Mouse (Mus musculus) urinary bladder, postnatal 14 days (tissue): Measurements from ENCODE around the gene Ppfibp2.

ENCODE experiments used
- DNase-seq: peaks from one replicate; pipeline ENCODE4 v3.0.0; 2021; ENCODE audit warnings: low spot score

Gene Ppfibp2

GRCm38 (mm10) chr7:107702461-107703380 lies 107.7 kb downstream of the Ppfibp2 start:
- DNase-seq: no peak

GRCm38 (mm10) chr7:107705941-107706340 lies 110.9 kb downstream of the Ppfibp2 start:
- DNase-seq: peak; percentile 66

GRCm38 (mm10) chr7:107707650-107708049 lies 112.6 kb downstream of the Ppfibp2 start:
- peak; percentile 42 for DNase-seq

GRCm38 (mm10) chr7:107708491-107709112 lies 113.6 kb downstream of the Ppfibp2 start:
- DNase-seq: peak; percentile 84

GRCm38 (mm10) chr7:107712743-107713142 lies 117.7 kb downstream of the Ppfibp2 start:
- DNase-seq: no peak

- DNase-seq: no peak
These were observed 119.1 kb downstream of the Ppfibp2 start for GRCm38 (mm10) chr7:107714067-107714466.

- DNase-seq: no peak
These were observed 125.8 kb downstream of the Ppfibp2 start for GRCm38 (mm10) chr7:107720771-107721170.

GRCm38 (mm10) chr7:107722536-107722935 lies 127.5 kb downstream of the Ppfibp2 start:
- DNase-seq: no peak

GRCm38 (mm10) chr7:107727538-107727937 lies 132.5 kb downstream of the Ppfibp2 start:
- DNase-seq: no peak

- DNase-seq: no peak
These were observed 135.6 kb downstream of the Ppfibp2 start for GRCm38 (mm10) chr7:107730587-107730986.

GRCm38 (mm10) chr7:107733162-107733561 lies 138.2 kb downstream of the Ppfibp2 start:
- no peak for DNase-seq

- DNase-seq: no peak
These were observed 143.7 kb downstream of the Ppfibp2 start for GRCm38 (mm10) chr7:107738726-107739125.

GRCm38 (mm10) chr7:107742963-107743465 lies 148.0 kb downstream of the Ppfibp2 start:
- DNase-seq: no peak

GRCm38 (mm10) chr7:107744454-107744853 lies 149.4 kb downstream of the Ppfibp2 start:
- no peak for DNase-seq

- no peak for DNase-seq
These were observed 150.1 kb downstream of the Ppfibp2 start for GRCm38 (mm10) chr7:107745111-107745510.

- no peak for DNase-seq
These were observed 151.0 kb downstream of the Ppfibp2 start for GRCm38 (mm10) chr7:107746036-107746435.

- no peak for DNase-seq
These were observed 152.5 kb downstream of the Ppfibp2 start for GRCm38 (mm10) chr7:107747476-107747875.

GRCm38 (mm10) chr7:107747954-107748353 lies 152.9 kb downstream of the Ppfibp2 start:
- peak; percentile 62 for DNase-seq

GRCm38 (mm10) chr7:107749270-107749669 lies 154.3 kb downstream of the Ppfibp2 start:
- DNase-seq: no peak

GRCm38 (mm10) chr7:107749721-107750120 lies 154.7 kb downstream of the Ppfibp2 start:
- no peak for DNase-seq

- peak; percentile 33 for DNase-seq
These were observed 157.1 kb downstream of the Ppfibp2 start for GRCm38 (mm10) chr7:107752031-107752520.

GRCm38 (mm10) chr7:107755905-107756304 lies 160.9 kb downstream of the Ppfibp2 start:
- no peak for DNase-seq

- DNase-seq: no peak
These were observed 161.7 kb downstream of the Ppfibp2 start for GRCm38 (mm10) chr7:107756748-107757147.
